Mouse (Mus musculus): Measurements from ENCODE around the gene Rcn3. TPM values are rescaled to one million over a fixed set of nuclear protein-coding genes. Genes with fewer than 3 reads are reported as not detected.
"Not testable (repeated sequence)": the region's sequence is repeated elsewhere in the genome, so short reads cannot be mapped to it uniquely, and the experiment has no call there.

Gene Rcn3
- polyA plus RNA-seq, 1 experiment from 2014 or later, result 93.3 TPM

DNA sequence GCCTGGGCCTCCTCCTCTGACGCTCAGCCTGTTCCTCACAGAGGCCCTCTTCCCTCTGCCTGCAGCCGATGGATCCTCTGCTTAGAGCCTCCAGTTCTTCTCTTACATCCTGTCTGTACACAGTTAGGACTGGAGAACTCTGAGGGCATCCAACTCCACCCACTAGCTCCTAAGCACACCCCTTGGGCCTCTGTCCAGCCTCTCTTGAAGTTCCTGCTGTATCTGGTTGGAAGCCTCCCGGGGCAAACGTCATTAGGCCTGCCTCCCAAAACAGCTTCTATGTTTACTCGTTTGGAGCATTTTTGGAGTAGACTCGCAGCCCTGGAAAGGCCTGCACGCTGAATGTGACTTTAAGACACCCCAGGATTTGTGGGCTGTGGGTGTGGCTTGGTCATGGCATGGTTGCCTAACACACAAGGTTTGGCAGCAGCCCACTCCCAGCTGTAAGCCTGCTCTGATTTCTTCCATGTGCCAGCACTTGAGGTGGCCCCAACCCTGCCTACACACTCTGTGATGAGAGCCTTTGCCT, 11.7 kb upstream of the Rcn3 start, which contains the start of gene Fcgrt:
TSS of gene Fcgrt (minus strand) at position 200 of the 529 bp plus-strand sequence.
- 0 out of 2 replicates have a peak within 1 kb of the TSS, but pooled peaks have one; percentile 16 for H3K9ac ChIP-seq
- no peaks in the 10 kb centered on the region for H3K9me3 ChIP-seq (ENCODE audit: control insufficient read depth, low read length)
- no peak within 1 kb of the TSS for H3K4me3 ChIP-seq (replicated peaks; ENCODE audit: low read length)
- no peaks in the 10 kb centered on the region for H3K36me3 ChIP-seq (replicated peaks; ENCODE audit: control insufficient read depth, insufficient read depth)
- 70% methylated on average over 7 of the region's 7 CpGs for WGBS
- ATAC-seq (ENCODE audit: low FRiP score) (no peak; the same call in 1 of the 2 replicates), DNase-seq (ENCODE audit: low spot score) (no peak)
- peak within 1 kb of the TSS; percentile 34 for H3K4me2 ChIP-seq (replicated peaks)
- H3K4me1 ChIP-seq (replicated peaks; ENCODE audit: control insufficient read depth, insufficient read depth, low read length), result no peaks in the 10 kb centered on the region
- no peak within 1 kb of the TSS for H3K27ac ChIP-seq
- no peaks in the 10 kb centered on the region for H3K27me3 ChIP-seq (ENCODE audit: control insufficient read depth, insufficient read depth, low read length)

DNA sequence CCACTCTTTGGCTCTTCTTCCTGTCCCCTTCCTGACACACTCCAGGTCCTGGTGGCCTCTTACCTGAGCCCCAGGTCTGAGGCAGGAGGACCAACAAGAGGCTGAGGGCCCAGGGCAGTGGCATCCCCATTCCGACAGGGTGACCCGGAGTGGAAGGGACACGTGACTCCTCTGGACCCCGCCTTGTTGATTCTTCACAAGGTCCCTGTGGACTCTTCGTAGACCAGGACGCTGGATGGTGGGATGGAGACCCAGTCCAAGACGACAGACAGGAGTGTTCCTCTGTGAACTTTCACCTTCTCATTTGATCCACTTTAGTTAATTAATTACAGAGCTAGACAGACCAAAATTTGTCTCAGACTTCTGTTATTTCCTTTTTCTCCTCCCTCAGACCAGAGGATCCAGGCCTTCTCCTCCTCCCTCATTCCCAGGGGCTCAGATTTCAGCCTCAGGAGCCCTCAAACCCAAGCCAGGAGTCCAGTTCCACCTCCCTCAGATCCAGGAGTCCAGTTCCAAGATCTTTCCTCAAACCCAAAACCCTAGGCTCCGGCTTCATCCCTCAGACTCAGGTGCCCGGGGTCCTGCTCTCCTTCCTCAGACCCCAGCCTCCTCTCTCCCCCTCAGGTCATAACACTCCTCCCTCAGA, 11.0 kb upstream of the Rcn3 start:
- H3K27me3 ChIP-seq (ENCODE audit: control insufficient read depth, insufficient read depth, low read length), result no peaks in the 10 kb centered on the region
- WGBS, result 84% methylated on average over 9 of the region's 9 CpGs
- DNase-seq (ENCODE audit: low spot score) (no peak), ATAC-seq (ENCODE audit: low FRiP score) (no peak)
- 0 out of 2 replicates have a peak overlapping the region, but pooled peaks have one; percentile 16 for H3K9ac ChIP-seq
- peak overlapping the region; percentile 34 for H3K4me2 ChIP-seq (replicated peaks)
- H3K4me3 ChIP-seq (replicated peaks; ENCODE audit: low read length), result no peak overlapping the region
- no peaks in the 10 kb centered on the region for H3K9me3 ChIP-seq (ENCODE audit: control insufficient read depth, low read length)
- no peaks in the 10 kb centered on the region for H3K4me1 ChIP-seq (replicated peaks; ENCODE audit: control insufficient read depth, insufficient read depth, low read length)
- H3K27ac ChIP-seq, result no peak overlapping the region
- no peaks in the 10 kb centered on the region for H3K36me3 ChIP-seq (replicated peaks; ENCODE audit: control insufficient read depth, insufficient read depth)

DNA sequence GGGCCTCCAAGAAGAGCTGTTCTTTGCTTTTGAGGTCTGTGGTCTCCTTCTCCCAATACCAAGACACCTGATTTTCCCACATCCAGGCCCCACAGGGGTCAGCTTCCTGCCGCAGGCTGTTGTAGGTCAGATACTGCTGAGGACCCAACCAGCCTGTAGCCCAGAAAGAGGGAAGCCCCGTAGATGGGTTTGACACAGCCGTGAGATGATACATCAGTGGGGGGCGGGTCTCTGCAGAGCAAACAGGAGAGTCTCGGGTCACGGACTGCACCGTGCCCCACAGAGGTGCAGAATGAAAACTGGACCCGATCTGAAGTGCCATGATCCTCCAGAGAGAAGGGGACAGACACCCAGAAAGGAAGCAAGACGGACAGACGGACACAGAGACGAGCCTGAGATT, 10.4 kb upstream of the Rcn3 start:
- Histone ChIP-seq H3K4me2 (replicated peaks) (peak overlapping the region; percentile 34), H3K27me3 (ENCODE audit: control insufficient read depth, insufficient read depth, low read length) (no peaks in the 10 kb centered on the region), H3K9me3 (ENCODE audit: control insufficient read depth, low read length) (no peaks in the 10 kb centered on the region), H3K27ac (no peak overlapping the region), H3K4me1 (replicated peaks; ENCODE audit: control insufficient read depth, insufficient read depth, low read length) (no peaks in the 10 kb centered on the region), H3K36me3 (replicated peaks; ENCODE audit: control insufficient read depth, insufficient read depth) (no peaks in the 10 kb centered on the region), H3K4me3 (replicated peaks; ENCODE audit: low read length) (no peak overlapping the region), H3K9ac (no peak overlapping the region)
- no peak for DNase-seq (ENCODE audit: low spot score)
- 88% methylated on average over 11 of the region's 11 CpGs for WGBS
- no peak for ATAC-seq (ENCODE audit: low FRiP score)

DNA sequence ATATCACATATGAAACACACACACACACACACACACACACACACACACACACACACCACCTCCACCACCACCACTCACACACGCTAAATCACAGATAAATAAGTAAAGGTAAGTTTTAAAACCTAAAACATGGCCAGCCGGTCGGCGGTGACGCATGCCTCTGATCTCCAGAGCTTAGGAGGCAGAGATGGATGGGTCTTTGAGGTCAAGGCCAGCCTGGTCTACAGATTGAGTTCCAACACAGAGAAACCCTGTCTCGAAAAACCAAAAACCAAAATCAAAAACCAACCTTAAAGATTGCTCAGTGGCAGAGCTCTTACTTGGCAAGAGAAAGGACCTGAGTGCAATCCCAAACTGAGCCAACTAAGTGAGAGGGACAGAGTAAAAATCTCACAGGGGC, 8.0 kb upstream of the Rcn3 start:
- no peak for DNase-seq (ENCODE audit: low spot score)
- 95% methylated on average over 6 of the region's 6 CpGs for WGBS
- Histone ChIP-seq H3K27me3 (ENCODE audit: control insufficient read depth, insufficient read depth, low read length) (no peaks in the 10 kb centered on the region), H3K9ac (no peak overlapping the region), H3K9me3 (ENCODE audit: control insufficient read depth, low read length) (no peaks in the 10 kb centered on the region), H3K4me3 (replicated peaks; ENCODE audit: low read length) (no peak overlapping the region), H3K27ac (no peak overlapping the region), H3K4me1 (replicated peaks; ENCODE audit: control insufficient read depth, insufficient read depth, low read length) (no peaks in the 10 kb centered on the region), H3K36me3 (replicated peaks; ENCODE audit: control insufficient read depth, insufficient read depth) (no peaks in the 10 kb centered on the region), H3K4me2 (replicated peaks) (no peak overlapping the region)
- no peak for ATAC-seq (ENCODE audit: low FRiP score)

DNA sequence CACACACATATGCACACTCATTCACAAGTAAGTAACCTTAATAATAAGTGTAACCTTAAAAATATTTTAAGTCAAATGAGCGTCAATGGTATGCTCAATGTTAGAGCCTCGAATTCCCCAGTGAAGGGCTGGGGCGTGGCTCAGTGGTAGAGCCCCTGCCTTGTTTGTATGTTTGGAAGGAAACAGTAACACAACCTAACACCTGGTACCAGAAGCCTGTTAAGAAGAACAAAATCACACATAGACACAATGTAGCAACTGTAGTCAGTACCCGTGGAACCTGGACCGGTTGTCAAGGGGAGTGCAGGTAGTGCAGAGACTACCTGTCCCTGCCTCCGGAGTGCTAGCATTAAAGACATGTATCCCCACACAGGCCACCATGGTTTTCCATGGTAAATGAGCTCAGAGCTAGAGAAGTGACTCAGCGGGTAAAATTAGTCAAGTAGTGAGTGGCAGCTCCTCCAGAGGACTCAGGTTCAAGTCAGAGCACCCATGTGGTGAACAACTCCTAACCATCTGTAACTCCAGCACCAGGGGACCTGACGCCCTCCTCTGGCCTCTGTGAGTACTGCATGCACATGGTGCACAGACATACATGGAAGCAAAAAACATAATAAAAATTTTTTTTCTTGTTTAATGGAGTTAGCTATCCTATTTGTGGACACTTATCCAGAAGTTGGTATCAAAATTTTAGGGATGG, 6.7 kb upstream of the Rcn3 start:
- no peak for DNase-seq (ENCODE audit: low spot score)
- 91% methylated on average over 8 of the region's 8 CpGs for WGBS

DNA sequence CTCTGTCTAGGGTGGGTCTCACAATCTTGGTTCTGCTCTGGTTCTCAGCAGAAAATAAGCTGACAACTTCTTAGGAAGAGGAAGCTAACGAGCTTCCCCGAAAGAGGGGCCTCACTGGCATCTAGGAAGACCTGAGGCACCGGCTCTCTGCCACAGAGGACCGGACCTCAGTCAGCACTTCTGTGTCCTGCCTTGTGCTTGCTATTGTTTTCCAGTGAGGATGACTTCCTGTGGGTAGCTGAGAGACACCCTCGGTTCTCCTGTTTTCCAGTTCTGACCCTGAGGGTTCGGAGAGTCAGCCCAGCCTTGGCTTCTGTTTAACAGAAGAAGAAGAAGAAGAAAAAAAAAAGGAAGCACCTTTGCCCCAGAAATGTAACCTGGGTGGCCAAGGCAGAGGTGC, 5.5 kb upstream of the Rcn3 start:
- Histone ChIP-seq H3K9me3 (ENCODE audit: control insufficient read depth, low read length) (no peaks in the 10 kb centered on the region), H3K4me1 (replicated peaks; ENCODE audit: control insufficient read depth, insufficient read depth, low read length) (no peaks in the 10 kb centered on the region), H3K27ac (no peak overlapping the region), H3K9ac (no peak overlapping the region), H3K27me3 (ENCODE audit: control insufficient read depth, insufficient read depth, low read length) (no peaks in the 10 kb centered on the region), H3K36me3 (replicated peaks; ENCODE audit: control insufficient read depth, insufficient read depth) (no peaks in the 10 kb centered on the region), H3K4me3 (replicated peaks; ENCODE audit: low read length) (no peak overlapping the region), H3K4me2 (replicated peaks) (no peak overlapping the region)
- no peak for ATAC-seq (ENCODE audit: low FRiP score)
- no peak for DNase-seq (ENCODE audit: low spot score)
- 70% methylated on average over 6 of the region's 6 CpGs for WGBS

More for the DNA sequence above, 6.7 kb upstream of the Rcn3 start:
- H3K4me3 ChIP-seq (replicated peaks; ENCODE audit: low read length), result no peak overlapping the region
- H3K36me3 ChIP-seq (replicated peaks; ENCODE audit: control insufficient read depth, insufficient read depth), result no peaks in the 10 kb centered on the region
- no peak overlapping the region for H3K9ac ChIP-seq
- H3K9me3 ChIP-seq (ENCODE audit: control insufficient read depth, low read length), result no peaks in the 10 kb centered on the region
- ATAC-seq (ENCODE audit: low FRiP score), result no peak
- H3K27ac ChIP-seq, result no peak overlapping the region
- no peaks in the 10 kb centered on the region for H3K27me3 ChIP-seq (ENCODE audit: control insufficient read depth, insufficient read depth, low read length)
- H3K4me2 ChIP-seq (replicated peaks), result no peak overlapping the region
- no peaks in the 10 kb centered on the region for H3K4me1 ChIP-seq (replicated peaks; ENCODE audit: control insufficient read depth, insufficient read depth, low read length)

DNA sequence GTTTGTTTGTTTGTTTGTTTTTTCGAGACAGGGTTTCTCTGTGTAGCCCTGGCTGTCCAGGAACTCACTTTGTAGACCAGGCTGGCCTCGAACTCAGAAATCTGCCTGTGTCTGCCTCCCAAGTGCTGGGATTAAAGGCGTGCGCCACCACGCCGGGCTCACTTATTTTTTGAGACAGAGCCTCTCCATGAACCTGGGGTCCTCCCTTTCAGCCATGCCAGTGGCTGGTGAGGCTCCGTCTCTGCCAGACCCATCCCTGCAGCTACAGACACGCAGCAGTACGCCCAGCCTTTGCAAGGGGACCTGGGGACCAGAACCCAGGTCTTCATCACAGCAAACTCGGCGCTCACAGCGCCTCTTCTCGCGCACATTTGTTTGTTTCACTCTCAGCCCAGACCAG, 3.9 kb upstream of the Rcn3 start:
- not testable (repeated sequence) for H3K27me3 ChIP-seq (ENCODE audit: control insufficient read depth, insufficient read depth, low read length); H3K27ac ChIP-seq; ATAC-seq (ENCODE audit: low FRiP score); H3K9me3 ChIP-seq (ENCODE audit: control insufficient read depth, low read length); H3K4me3 ChIP-seq (replicated peaks; ENCODE audit: low read length); DNase-seq (ENCODE audit: low spot score); H3K4me1 ChIP-seq (replicated peaks; ENCODE audit: control insufficient read depth, insufficient read depth, low read length); H3K9ac ChIP-seq; H3K36me3 ChIP-seq (replicated peaks; ENCODE audit: control insufficient read depth, insufficient read depth); H3K4me2 ChIP-seq (replicated peaks)
- WGBS, result 92% methylated on average over 14 of the region's 14 CpGs

DNA sequence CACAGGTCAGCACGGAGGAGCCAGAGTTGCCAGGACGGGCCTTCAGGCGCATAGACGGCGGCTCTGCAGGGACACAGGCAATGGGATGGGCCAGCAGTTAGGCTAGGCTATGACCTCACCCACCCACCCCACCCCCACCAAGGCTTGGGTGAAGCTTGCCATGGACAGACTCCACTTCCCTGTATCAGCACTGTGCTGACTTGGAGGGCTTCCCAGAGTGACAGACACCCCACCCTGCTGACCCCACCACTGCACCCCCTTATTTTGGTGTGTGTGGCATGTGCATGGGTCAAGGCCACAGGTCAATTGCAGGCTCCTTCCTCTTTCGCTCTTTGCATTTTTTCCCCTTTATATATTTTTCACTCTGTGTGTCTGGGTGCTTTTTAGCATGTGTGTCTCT, 3.3 kb upstream of the Rcn3 start:
- Histone ChIP-seq H3K4me3 (replicated peaks; ENCODE audit: low read length) (no peak overlapping the region), H3K27me3 (ENCODE audit: control insufficient read depth, insufficient read depth, low read length) (no peaks in the 10 kb centered on the region), H3K4me1 (replicated peaks; ENCODE audit: control insufficient read depth, insufficient read depth, low read length) (no peaks in the 10 kb centered on the region), H3K27ac (no peak overlapping the region), H3K36me3 (replicated peaks; ENCODE audit: control insufficient read depth, insufficient read depth) (no peaks in the 10 kb centered on the region), H3K9me3 (ENCODE audit: control insufficient read depth, low read length) (no peaks in the 10 kb centered on the region), H3K9ac (no peak overlapping the region), H3K4me2 (replicated peaks) (no peak overlapping the region)
- ATAC-seq (ENCODE audit: low FRiP score), result no peak
- WGBS, result 88% methylated on average over 6 of the region's 6 CpGs
- no peak for DNase-seq (ENCODE audit: low spot score)

DNA sequence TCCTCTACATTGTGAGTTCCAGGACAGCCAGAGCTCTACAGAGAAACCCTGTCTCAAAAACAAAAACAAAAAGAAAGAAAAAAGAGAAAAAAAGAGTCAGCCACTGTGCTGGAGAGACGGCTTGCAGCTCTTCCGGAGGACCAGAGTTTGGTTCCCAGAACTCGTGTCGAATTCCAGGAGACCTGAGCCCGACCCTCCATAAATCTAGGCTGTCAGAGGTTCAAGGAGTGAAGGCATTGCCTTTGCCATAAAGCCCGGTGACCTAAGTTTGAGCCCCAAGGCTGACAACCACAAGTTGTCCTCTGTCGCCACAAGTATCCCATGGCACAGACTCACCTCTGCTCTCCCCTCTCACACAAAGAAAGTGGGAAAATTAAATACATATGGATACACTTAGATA, 2.1 kb upstream of the Rcn3 start:
- H3K36me3 ChIP-seq (replicated peaks; ENCODE audit: control insufficient read depth, insufficient read depth), result no peaks in the 10 kb centered on the region
- H3K4me1 ChIP-seq (replicated peaks; ENCODE audit: control insufficient read depth, insufficient read depth, low read length), result no peaks in the 10 kb centered on the region
- 44% methylated on average over 7 of the region's 7 CpGs for whole genome bisulfite sequencing
- H3K27me3 ChIP-seq (ENCODE audit: control insufficient read depth, insufficient read depth, low read length), result no peaks in the 10 kb centered on the region
- ATAC-seq (ENCODE audit: low FRiP score), result no peak
- no peak overlapping the region for H3K4me2 ChIP-seq (replicated peaks)
- H3K9me3 ChIP-seq (ENCODE audit: control insufficient read depth, low read length), result no peaks in the 10 kb centered on the region
- no peak overlapping the region for H3K27ac ChIP-seq
- H3K9ac ChIP-seq, result no peak overlapping the region
- no peak for DNase-seq (ENCODE audit: low spot score)
- H3K4me3 ChIP-seq (replicated peaks; ENCODE audit: low read length), result no peak overlapping the region

All from hindbrain, embryonic 14.5 days (tissue).